Mouse (Mus musculus): Measurements from ENCODE around the gene Necap2. TPM values are rescaled to one million over a fixed set of nuclear protein-coding genes. Genes with fewer than 3 reads are reported as not detected.

Gene Necap2
- total RNA-seq, 1 experiment = 28.3 TPM

DNA sequence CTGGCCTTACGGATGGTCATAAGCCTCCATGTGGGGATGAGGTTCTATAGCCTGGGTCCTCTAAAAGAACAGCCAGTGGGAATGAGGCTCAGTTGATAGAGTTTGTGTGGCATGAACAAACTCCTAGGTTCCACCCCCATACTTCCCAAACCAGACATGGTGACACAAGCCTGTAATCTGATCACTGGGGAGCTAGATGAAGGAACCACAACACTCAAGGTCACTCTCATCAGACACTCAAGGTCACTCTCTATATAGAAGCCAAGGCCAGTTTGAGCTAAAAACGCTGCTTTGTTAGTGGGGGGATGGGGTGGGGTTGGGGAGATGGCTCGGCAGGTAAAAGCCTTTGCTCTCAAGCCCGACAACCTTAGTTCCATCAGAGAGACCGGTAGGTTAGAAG lies 21.8 kb upstream of the Necap2 start:
- Histone ChIP-seq H3K36me3 (ENCODE audit: control insufficient read depth, insufficient read depth, low read length, poor library complexity, severe bottlenecking) (no peaks in the 10 kb centered on the region), H3K9me3 (ENCODE audit: control insufficient read depth, insufficient read depth, low read depth, low read length) (no peaks in the 10 kb centered on the region), H3K27ac (ENCODE audit: insufficient read depth, low read depth, low read length, poor library complexity, severe bottlenecking) (no peak overlapping the region), H3K9ac (ENCODE audit: insufficient read depth, low read depth, low read length, poor library complexity, severe bottlenecking) (no peak overlapping the region), H3K4me1 (ENCODE audit: control insufficient read depth in 2 of 2, insufficient read depth in 2 of 2, low read length in 2 of 2, poor library complexity in 1 of 2) (peaks cover 5 to 35% of the 10 kb centered on the region in 2 experiments), H3K4me3 (ENCODE audit: insufficient read depth in 1 of 2, low read depth in 1 of 2, low read length in 2 of 2, poor library complexity in 1 of 2, severe bottlenecking in 1 of 2) (no peak overlapping the region)
- no peak for TF ChIP-seq HCFC1 (IDR thresholded peaks at IDR 0.05; ENCODE audit: borderline replicate concordance, insufficient read depth, low read length)
- TF ChIP-seq MAFK (IDR thresholded peaks at IDR 0.05; ENCODE audit: insufficient read depth, low read depth, low read length) = no peak
- TF ChIP-seq ZNF384 (IDR thresholded peaks at IDR 0.05; ENCODE audit: low read depth, low read length) = no peak
- no peak for TF ChIP-seq ZC3H11A (IDR thresholded peaks at IDR 0.05; ENCODE audit: borderline replicate concordance, low read depth, low read length)
- no peak for TF ChIP-seq CHD2 (IDR thresholded peaks at IDR 0.05; ENCODE audit: low read depth, low read length)
- in situ Hi-C loops (cut with MboI; ENCODE audit: low sequenced_read_pairs in 2 of 2, unreplicated experiment in 2 of 2) = no loop called here
- DNase-seq (ENCODE audit: low read depth, low spot score) = no peak

GRCm38 (mm10) chr4:141098935-141099334 lies 20.8 kb upstream of the Necap2 start:
- Histone ChIP-seq H3K4me1 (ENCODE audit: control insufficient read depth in 2 of 2, insufficient read depth in 2 of 2, low read length in 2 of 2, poor library complexity in 1 of 2) (peaks cover 5 to 35% of the 10 kb centered on the region in 2 experiments), H3K27ac (ENCODE audit: insufficient read depth, low read depth, low read length, poor library complexity, severe bottlenecking) (no peak overlapping the region), H3K36me3 (ENCODE audit: control insufficient read depth, insufficient read depth, low read length, poor library complexity, severe bottlenecking) (no peaks in the 10 kb centered on the region), H3K9ac (ENCODE audit: insufficient read depth, low read depth, low read length, poor library complexity, severe bottlenecking) (no peak overlapping the region), H3K9me3 (ENCODE audit: control insufficient read depth, insufficient read depth, low read depth, low read length) (no peaks in the 10 kb centered on the region), H3K4me3 (ENCODE audit: insufficient read depth in 1 of 2, low read depth in 1 of 2, low read length in 2 of 2, poor library complexity in 1 of 2, severe bottlenecking in 1 of 2) (no peak overlapping the region)
- in situ Hi-C loops (cut with MboI; ENCODE audit: low sequenced_read_pairs in 2 of 2, unreplicated experiment in 2 of 2) = no loop called here
- TF ChIP-seq HCFC1 (IDR thresholded peaks at IDR 0.05; ENCODE audit: borderline replicate concordance, insufficient read depth, low read length) = no peak
- no peak for TF ChIP-seq CHD2 (IDR thresholded peaks at IDR 0.05; ENCODE audit: low read depth, low read length)
- TF ChIP-seq ZNF384 (IDR thresholded peaks at IDR 0.05; ENCODE audit: low read depth, low read length) = no peak
- no peak for TF ChIP-seq MAFK (IDR thresholded peaks at IDR 0.05; ENCODE audit: insufficient read depth, low read depth, low read length)
- TF ChIP-seq ZC3H11A (IDR thresholded peaks at IDR 0.05; ENCODE audit: borderline replicate concordance, low read depth, low read length) = no peak
- DNase-seq (ENCODE audit: low read depth, low spot score) = no peak

DNA sequence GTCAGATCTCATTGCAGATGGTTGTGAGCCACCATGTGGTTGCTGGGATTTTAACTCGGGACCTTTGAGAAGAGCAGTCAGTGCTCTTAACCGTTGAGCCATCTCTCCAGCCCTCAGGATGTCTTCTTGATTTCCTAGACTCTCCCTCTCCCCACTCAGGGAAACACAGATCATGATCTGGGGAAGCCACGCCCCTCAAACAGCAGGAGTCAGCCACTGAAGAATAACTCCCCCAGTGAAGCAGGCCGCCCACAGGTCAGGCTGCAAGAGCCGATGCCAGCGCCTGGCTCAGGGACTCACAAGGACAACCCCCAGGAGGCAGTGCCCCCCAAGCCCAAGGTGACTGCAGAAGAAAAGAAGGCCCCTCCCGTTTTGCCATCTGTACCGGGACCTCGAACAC lies 18.6 kb upstream of the Necap2 start:
- Histone ChIP-seq H3K4me1 (ENCODE audit: control insufficient read depth in 2 of 2, insufficient read depth in 2 of 2, low read length in 2 of 2, poor library complexity in 1 of 2) (peaks cover 5 to 35% of the 10 kb centered on the region in 2 experiments), H3K9me3 (ENCODE audit: control insufficient read depth, insufficient read depth, low read depth, low read length) (no peaks in the 10 kb centered on the region), H3K4me3 (ENCODE audit: insufficient read depth in 1 of 2, low read depth in 1 of 2, low read length in 2 of 2, poor library complexity in 1 of 2, severe bottlenecking in 1 of 2) (no peak overlapping the region), H3K27ac (ENCODE audit: insufficient read depth, low read depth, low read length, poor library complexity, severe bottlenecking) (no peak overlapping the region), H3K9ac (ENCODE audit: insufficient read depth, low read depth, low read length, poor library complexity, severe bottlenecking) (no peak overlapping the region), H3K36me3 (ENCODE audit: control insufficient read depth, insufficient read depth, low read length, poor library complexity, severe bottlenecking) (no peaks in the 10 kb centered on the region)
- in situ Hi-C loops (cut with MboI; ENCODE audit: low sequenced_read_pairs in 2 of 2, unreplicated experiment in 2 of 2) = no loop called here
- no peak for TF ChIP-seq HCFC1 (IDR thresholded peaks at IDR 0.05; ENCODE audit: borderline replicate concordance, insufficient read depth, low read length)
- TF ChIP-seq CHD2 (IDR thresholded peaks at IDR 0.05; ENCODE audit: low read depth, low read length) = no peak
- no peak for TF ChIP-seq ZC3H11A (IDR thresholded peaks at IDR 0.05; ENCODE audit: borderline replicate concordance, low read depth, low read length)
- no peak for TF ChIP-seq MAFK (IDR thresholded peaks at IDR 0.05; ENCODE audit: insufficient read depth, low read depth, low read length)
- no peak for TF ChIP-seq ZNF384 (IDR thresholded peaks at IDR 0.05; ENCODE audit: low read depth, low read length)
- DNase-seq (ENCODE audit: low read depth, low spot score) = no peak

- no peak for DNase-seq (ENCODE audit: low read depth, low spot score)
- H3K9ac ChIP-seq (ENCODE audit: insufficient read depth, low read depth, low read length, poor library complexity, severe bottlenecking) = 0 out of 2 replicates have a peak overlapping the region, but pooled peaks have one; percentile 23
- no peaks in the 10 kb centered on the region for H3K36me3 ChIP-seq (ENCODE audit: control insufficient read depth, insufficient read depth, low read length, poor library complexity, severe bottlenecking)
- in situ Hi-C loops (cut with MboI; ENCODE audit: low sequenced_read_pairs in 2 of 2, unreplicated experiment in 2 of 2) = no loop called here
- TF ChIP-seq ZC3H11A (IDR thresholded peaks at IDR 0.05; ENCODE audit: borderline replicate concordance, low read depth, low read length) (no peak), HCFC1 (IDR thresholded peaks at IDR 0.05; ENCODE audit: borderline replicate concordance, insufficient read depth, low read length) (no peak), ZNF384 (IDR thresholded peaks at IDR 0.05; ENCODE audit: low read depth, low read length) (no peak), CHD2 (IDR thresholded peaks at IDR 0.05; ENCODE audit: low read depth, low read length) (no peak), MAFK (IDR thresholded peaks at IDR 0.05; ENCODE audit: insufficient read depth, low read depth, low read length) (no peak)
- H3K4me1 ChIP-seq (ENCODE audit: control insufficient read depth in 2 of 2, insufficient read depth in 2 of 2, low read length in 2 of 2, poor library complexity in 1 of 2) = peaks cover 4 to 25% of the 10 kb centered on the region in 2 experiments
- H3K9me3 ChIP-seq (ENCODE audit: control insufficient read depth, insufficient read depth, low read depth, low read length) = no peaks in the 10 kb centered on the region
- no peak overlapping the region for H3K27ac ChIP-seq (ENCODE audit: insufficient read depth, low read depth, low read length, poor library complexity, severe bottlenecking)
- peak overlapping the region; percentile 30 to 32; a peak in 2 of 4 replicates for H3K4me3 ChIP-seq (ENCODE audit: insufficient read depth in 1 of 2, low read depth in 1 of 2, low read length in 2 of 2, poor library complexity in 1 of 2, severe bottlenecking in 1 of 2)
These were observed 16.9 kb upstream of the Necap2 start for GRCm38 (mm10) chr4:141095016-141095415.

- Histone ChIP-seq H3K9me3 (ENCODE audit: control insufficient read depth, insufficient read depth, low read depth, low read length) (no peaks in the 10 kb centered on the region), H3K27ac (ENCODE audit: insufficient read depth, low read depth, low read length, poor library complexity, severe bottlenecking) (no peak overlapping the region), H3K9ac (ENCODE audit: insufficient read depth, low read depth, low read length, poor library complexity, severe bottlenecking) (no peak overlapping the region), H3K4me1 (ENCODE audit: control insufficient read depth in 2 of 2, insufficient read depth in 2 of 2, low read length in 2 of 2, poor library complexity in 1 of 2) (peaks cover 0 to 7% of the 10 kb centered on the region in 2 experiments; a peak in 1 of 4 replicates), H3K36me3 (ENCODE audit: control insufficient read depth, insufficient read depth, low read length, poor library complexity, severe bottlenecking) (no peaks in the 10 kb centered on the region), H3K4me3 (ENCODE audit: insufficient read depth in 1 of 2, low read depth in 1 of 2, low read length in 2 of 2, poor library complexity in 1 of 2, severe bottlenecking in 1 of 2) (no peak overlapping the region)
- no peak for TF ChIP-seq CHD2 (IDR thresholded peaks at IDR 0.05; ENCODE audit: low read depth, low read length)
- TF ChIP-seq MAFK (IDR thresholded peaks at IDR 0.05; ENCODE audit: insufficient read depth, low read depth, low read length) = no peak
- TF ChIP-seq ZNF384 (IDR thresholded peaks at IDR 0.05; ENCODE audit: low read depth, low read length) = no peak
- TF ChIP-seq HCFC1 (IDR thresholded peaks at IDR 0.05; ENCODE audit: borderline replicate concordance, insufficient read depth, low read length) = no peak
- TF ChIP-seq ZC3H11A (IDR thresholded peaks at IDR 0.05; ENCODE audit: borderline replicate concordance, low read depth, low read length) = no peak
- no peak for DNase-seq (ENCODE audit: low read depth, low spot score)
- in situ Hi-C loops (cut with MboI; ENCODE audit: low sequenced_read_pairs in 2 of 2, unreplicated experiment in 2 of 2) = no loop called here
These were observed 10.6 kb upstream of the Necap2 start for GRCm38 (mm10) chr4:141088714-141089113.
